ENCODE assay signal across 8 mouse cellular contexts in the genomic region with DNA sequence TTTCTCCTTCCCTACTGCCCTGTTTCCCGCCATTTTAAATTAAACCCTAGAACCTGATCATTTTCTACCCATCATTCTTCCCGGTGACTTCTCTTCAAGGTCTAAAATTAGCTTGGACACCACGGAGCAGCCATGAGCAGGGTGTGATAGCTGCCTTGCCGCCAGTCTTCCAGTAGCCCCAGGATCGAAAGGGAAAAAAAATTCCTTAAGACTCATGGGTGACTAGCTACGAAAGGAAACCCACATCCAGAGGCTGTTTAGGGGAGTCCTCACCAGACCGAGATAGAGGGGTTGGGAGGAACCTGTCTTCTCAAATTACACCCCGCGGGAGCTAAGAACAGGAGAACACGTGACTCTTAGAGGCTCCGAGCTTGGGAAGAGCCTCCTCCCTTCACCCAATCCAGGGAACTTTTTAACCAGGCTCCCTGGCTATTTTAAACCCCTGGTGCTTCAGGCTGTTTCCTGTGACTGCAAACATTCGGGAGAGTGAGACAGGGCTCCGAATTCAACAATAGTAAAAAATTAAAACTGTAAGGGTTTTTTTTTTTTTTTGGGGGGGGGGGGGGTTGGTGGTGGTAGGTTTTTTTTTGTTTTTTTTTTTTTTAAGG. TPM values are rescaled to one million over a fixed set of nuclear protein-coding genes. Genes with fewer than 3 reads are reported as not detected.
DNase-seq lines count a peak whose midpoint lies in the region; ATAC-seq lines count a peak whose summit lies in the region.

No protein-coding gene starts in this region.

- peak; percentile 89 for ATAC-seq in embryonic facial prominence, embryonic 14.5 days (ENCODE audit: low read depth)
- ATAC-seq in cerebellum, adult (ENCODE audit: insufficient number of reproducible peaks, low FRiP score, low TSS enrichment), result no peak

- H3K27ac ChIP-seq in embryonic facial prominence, embryonic 14.5 days (replicated peaks; ENCODE audit: low read depth, low read length), result peak overlapping the region; percentile 31
- peak overlapping the region; percentile 79 for H3K27ac ChIP-seq in limb, embryonic 10.5 days

- H3K4me1 ChIP-seq in embryonic facial prominence, embryonic 14.5 days (ENCODE audit: control insufficient read depth, insufficient read depth, low read length), result no peaks in the 10 kb centered on the region; the same call in 1 of the 2 replicates
- peaks cover 16% of the 10 kb centered on the region for H3K4me1 ChIP-seq in limb, embryonic 10.5 days

- H3K4me2 ChIP-seq in embryonic facial prominence, embryonic 14.5 days (ENCODE audit: low read depth, low read length), result peak overlapping the region; percentile 67

- WGBS in embryonic facial prominence, embryonic 14.5 days, result under 1% methylated on average over 13 of the region's 13 CpGs
- WGBS in limb, embryonic 10.5 days, result 1% methylated on average over 13 of the region's 13 CpGs

- DNase-seq in ovary, adult 18-20 months (ENCODE audit: low spot score), result peak; percentile 40
- no peak for DNase-seq in ovary, postnatal 10 days (ENCODE audit: low spot score)
- peak; percentile 94 for DNase-seq in embryonic facial prominence, embryonic 14.5 days (ENCODE audit: low spot score)
- DNase-seq in heart, postnatal 36 days, result peak; percentile 47 to 61
- DNase-seq in limb, embryonic 10.5 days (ENCODE audit: low spot score), result peak; percentile 61
- DNase-seq in mesoderm, embryonic 11.5 days (ENCODE audit: low read depth, low spot score), result peak; percentile 68
- peak; percentile 39 for DNase-seq in testis, postnatal 14 days (ENCODE audit: low spot score)

- no peaks in the 10 kb centered on the region for H3K9me3 ChIP-seq in embryonic facial prominence, embryonic 14.5 days (ENCODE audit: control insufficient read depth, low read length)
- H3K9me3 ChIP-seq in limb, embryonic 10.5 days (replicated peaks), result no peaks in the 10 kb centered on the region

- H3K4me3 ChIP-seq in embryonic facial prominence, embryonic 14.5 days (ENCODE audit: low read depth, low read length), result peak overlapping the region; percentile 36
- H3K4me3 ChIP-seq in limb, embryonic 10.5 days, result peak overlapping the region; percentile 52

- H3K27me3 ChIP-seq in embryonic facial prominence, embryonic 14.5 days (replicated peaks; ENCODE audit: control insufficient read depth, insufficient read depth, low read length), result no peaks in the 10 kb centered on the region
- no peaks in the 10 kb centered on the region for H3K27me3 ChIP-seq in limb, embryonic 10.5 days (ENCODE audit: low read depth, poor library complexity, severe bottlenecking)

- H3K9ac ChIP-seq in embryonic facial prominence, embryonic 14.5 days (ENCODE audit: low read depth, low read length), result peak overlapping the region; percentile 56

- intact Hi-C loops in heart, postnatal 36 days (cut with DNase I), result loop anchor here (2.0 kb wide), 2 partner anchors 32 to 62 kb away; no protein-coding TSS in a partner anchor

- H3K36me3 ChIP-seq in embryonic facial prominence, embryonic 14.5 days (ENCODE audit: control insufficient read depth, insufficient read depth, low read length), result no peaks in the 10 kb centered on the region
- no peaks in the 10 kb centered on the region for H3K36me3 ChIP-seq in limb, embryonic 10.5 days

RNA-seq across cellular contexts. Expression of gene Gcnt2, which starts 5.0 kb away (rescaled TPM):
- 6.0 and 6.2 TPM in 2 replicates for polyA plus RNA-seq in embryonic facial prominence, embryonic 14.5 days (2014; fragmentation: Nextera tagmentation; extraction: Ambion mirVana)
- total RNA-seq in heart, postnatal 36 days (2021), result 10 to 100 TPM in 1 of 2 experiments, 1 to 10 TPM in 1; 9.0 to 11.9 TPM
- polyA plus RNA-seq in limb, embryonic 10.5 days (2016; fragmentation: Nextera tagmentation; extraction: Ambion mirVana), result 1.9 and 2.2 TPM in 2 replicates
